In genomic region chr5:145140611-145141010, GRCm38 (mm10) we compare ENCODE assay signal across 8 mouse cellular contexts. TPM values are rescaled to one million over a fixed set of nuclear protein-coding genes. Genes with fewer than 3 reads are reported as not detected.
DNase-seq lines count a peak whose midpoint lies in the region; ATAC-seq lines count a peak whose summit lies in the region.

No protein-coding gene starts in this region.

- peak; percentile 34 for DNase-seq in cerebellum, adult 11-12 months
- peak; percentile 30 for DNase-seq in thymus, postnatal 14 days
- no peak for DNase-seq in thymus, postnatal 36 days
- DNase-seq in left cerebral cortex, adult 11 months (ENCODE audit: low spot score) = no peak
- DNase-seq in layer of hippocampus, adult 18-20 months (ENCODE audit: low spot score in 2 of 2) = no peak

- peak overlapping the region; percentile 95 for H3K4me2 ChIP-seq in hindbrain, embryonic 16.5 days (ENCODE audit: low read length)
- peak overlapping the region; percentile 93 for H3K4me2 ChIP-seq in midbrain, embryonic 12.5 days (replicated peaks)

- ATAC-seq in cerebellum, adult (ENCODE audit: insufficient number of reproducible peaks, low FRiP score, low TSS enrichment) = no peak
- 0 out of 2 replicates have a peak, but pooled peaks have one; percentile 1 for ATAC-seq in hindbrain, embryonic 16.5 days
- ATAC-seq in midbrain, embryonic 12.5 days (ENCODE audit: low FRiP score, low read depth) = no peak

- peak overlapping the region; percentile 85 for H3K4me3 ChIP-seq in hindbrain, embryonic 16.5 days (ENCODE audit: low read length)
- peak overlapping the region; percentile 94 for H3K4me3 ChIP-seq in midbrain, embryonic 12.5 days

- no peaks in the 10 kb centered on the region for H3K9me3 ChIP-seq in hindbrain, embryonic 16.5 days (ENCODE audit: control insufficient read depth, low read length)
- no peaks in the 10 kb centered on the region for H3K9me3 ChIP-seq in midbrain, embryonic 12.5 days

- peaks cover 29% of the 10 kb centered on the region for H3K36me3 ChIP-seq in hindbrain, embryonic 16.5 days (ENCODE audit: control insufficient read depth, insufficient read depth, low read length)
- H3K36me3 ChIP-seq in midbrain, embryonic 12.5 days = peaks cover 60% of the 10 kb centered on the region

- H3K9ac ChIP-seq in hindbrain, embryonic 16.5 days (ENCODE audit: low read depth, low read length) = peak overlapping the region; percentile 89
- peak overlapping the region; percentile 91 for H3K9ac ChIP-seq in midbrain, embryonic 12.5 days (replicated peaks)

- no peaks in the 10 kb centered on the region for H3K27me3 ChIP-seq in hindbrain, embryonic 16.5 days (replicated peaks; ENCODE audit: control insufficient read depth, insufficient read depth, low read length)
- no peaks in the 10 kb centered on the region for H3K27me3 ChIP-seq in midbrain, embryonic 12.5 days

- under 1% methylated on average over 18 of the region's 18 CpGs for WGBS in hindbrain, embryonic 16.5 days
- under 1% methylated on average over 18 of the region's 18 CpGs for WGBS in midbrain, embryonic 12.5 days

- H3K27ac ChIP-seq in hindbrain, embryonic 16.5 days (ENCODE audit: low read depth, low read length) = peak overlapping the region; percentile 96
- H3K27ac ChIP-seq in midbrain, embryonic 12.5 days (replicated peaks) = peak overlapping the region; percentile 82

- H3K4me1 ChIP-seq in hindbrain, embryonic 16.5 days (ENCODE audit: control insufficient read depth, insufficient read depth, low read depth, low read length) = peaks cover 22% of the 10 kb centered on the region
- peaks cover 27% of the 10 kb centered on the region for H3K4me1 ChIP-seq in midbrain, embryonic 12.5 days

RNA-seq across cellular contexts. Expression of gene Bud31, which starts 0.4 kb away (rescaled TPM):
- 164 and 169 TPM in 2 replicates for polyA plus RNA-seq in hindbrain, embryonic 16.5 days (2015; fragmentation: Nextera tagmentation; extraction: Ambion mirVana)
- 228 and 230 TPM in 2 replicates for polyA plus RNA-seq in midbrain, embryonic 12.5 days (2016; fragmentation: Nextera tagmentation; extraction: Ambion mirVana)
- total RNA-seq in layer of hippocampus, adult 18-20 months (2021) = 10 to 100 TPM; 66.7 to 71.9 TPM

RNA-seq across cellular contexts. Expression of gene Pdap1, which starts 0.6 kb away (rescaled TPM):
- polyA plus RNA-seq in hindbrain, embryonic 16.5 days (2015; fragmentation: Nextera tagmentation; extraction: Ambion mirVana) = 90.9 and 98.7 TPM in 2 replicates
- 131 and 138 TPM in 2 replicates for polyA plus RNA-seq in midbrain, embryonic 12.5 days (2016; fragmentation: Nextera tagmentation; extraction: Ambion mirVana)
- total RNA-seq in layer of hippocampus, adult 18-20 months (2021) = 10 to 100 TPM; 88.5 to 94.7 TPM

RNA-seq across cellular contexts. Expression of gene Ptcd1, which starts 26.3 kb away (rescaled TPM):
- 19.6 and 22.4 TPM in 2 replicates for polyA plus RNA-seq in hindbrain, embryonic 16.5 days (2015; fragmentation: Nextera tagmentation; extraction: Ambion mirVana)
- polyA plus RNA-seq in midbrain, embryonic 12.5 days (2016; fragmentation: Nextera tagmentation; extraction: Ambion mirVana) = 22.7 and 23.3 TPM in 2 replicates
- 10 to 100 TPM; 25.2 to 28.5 TPM for total RNA-seq in layer of hippocampus, adult 18-20 months (2021)

RNA-seq across cellular contexts. Expression of gene Cpsf4, which starts 26.4 kb away (rescaled TPM):
- polyA plus RNA-seq in hindbrain, embryonic 16.5 days (2015; fragmentation: Nextera tagmentation; extraction: Ambion mirVana) = 45.4 and 47.4 TPM in 2 replicates
- 65.1 and 65.4 TPM in 2 replicates for polyA plus RNA-seq in midbrain, embryonic 12.5 days (2016; fragmentation: Nextera tagmentation; extraction: Ambion mirVana)
- 10 to 100 TPM; 23.5 to 23.8 TPM for total RNA-seq in layer of hippocampus, adult 18-20 months (2021)

RNA-seq across cellular contexts. Expression of gene Arpc1b, which starts 26.6 kb away (rescaled TPM):
- 72.7 and 84.8 TPM in 2 replicates for polyA plus RNA-seq in hindbrain, embryonic 16.5 days (2015; fragmentation: Nextera tagmentation; extraction: Ambion mirVana)
- polyA plus RNA-seq in midbrain, embryonic 12.5 days (2016; fragmentation: Nextera tagmentation; extraction: Ambion mirVana) = 69.2 and 82.3 TPM in 2 replicates
- total RNA-seq in layer of hippocampus, adult 18-20 months (2021) = 10 to 100 TPM; 17.5 to 19.1 TPM

Comparison
In these comparisons a context has a peak if more than half of its experiments do, and no peak if none do; other contexts are left out.
1. DNase-seq: peak in cerebellum, adult 11-12 months (single experiment) and thymus, postnatal 14 days (single experiment); none in thymus, postnatal 36 days (0 of 2), left cerebral cortex, adult 11 months (single experiment) and layer of hippocampus, adult 18-20 months (0 of 2).